Mouse (Mus musculus): ENCODE data around the gene She.
A peak's percentile ranks its signal among the peaks of the same experiment; 100 is the strongest.
"Not testable (repeated sequence)": the region's sequence is repeated elsewhere in the genome, so short reads cannot be mapped to it uniquely, and the experiment has no call there.

The She gene

GRCm38 (mm10) chr3:89863276-89863675 lies 32.1 kb downstream of the She start:
- DNase-seq (ENCODE audit: low spot score), result not testable (repeated sequence)

GRCm38 (mm10) chr3:89863716-89864509 lies 32.7 kb downstream of the She start:
- peak; percentile 86 for DNase-seq (ENCODE audit: low spot score)

GRCm38 (mm10) chr3:89865020-89865419 lies 33.9 kb downstream of the She start:
- no peak for DNase-seq (ENCODE audit: low spot score)

- no peak for DNase-seq (ENCODE audit: low spot score)
These were observed 34.6 kb downstream of the She start for GRCm38 (mm10) chr3:89865764-89866163.

- no peak for DNase-seq (ENCODE audit: low spot score)
These were observed 36.5 kb downstream of the She start for GRCm38 (mm10) chr3:89867651-89868050.

GRCm38 (mm10) chr3:89868357-89868756 lies 37.2 kb downstream of the She start:
- DNase-seq (ENCODE audit: low spot score), result no peak

- no peak for DNase-seq (ENCODE audit: low spot score)
These were observed 37.8 kb downstream of the She start for GRCm38 (mm10) chr3:89868956-89869355.

GRCm38 (mm10) chr3:89869556-89869955 lies 38.4 kb downstream of the She start:
- DNase-seq (ENCODE audit: low spot score), result no peak

- DNase-seq (ENCODE audit: low spot score), result no peak
These were observed 39.5 kb downstream of the She start for GRCm38 (mm10) chr3:89870472-89871271.

- no peak for DNase-seq (ENCODE audit: low spot score)
These were observed 40.3 kb downstream of the She start for GRCm38 (mm10) chr3:89871339-89871914.

GRCm38 (mm10) chr3:89872209-89872608 lies 41.0 kb downstream of the She start:
- DNase-seq (ENCODE audit: low spot score), result no peak

- peak; percentile 50 for DNase-seq (ENCODE audit: low spot score)
These were observed 41.5 kb downstream of the She start for GRCm38 (mm10) chr3:89872684-89873083.

GRCm38 (mm10) chr3:89874076-89874475 lies 42.9 kb downstream of the She start:
- DNase-seq (ENCODE audit: low spot score), result no peak

- DNase-seq (ENCODE audit: low spot score), result no peak
These were observed 43.9 kb downstream of the She start for GRCm38 (mm10) chr3:89875021-89875420.

- no peak for DNase-seq (ENCODE audit: low spot score)
These were observed 44.6 kb downstream of the She start for GRCm38 (mm10) chr3:89875781-89876180.

- no peak for DNase-seq (ENCODE audit: low spot score)
These were observed 45.3 kb downstream of the She start for GRCm38 (mm10) chr3:89876469-89876868.

GRCm38 (mm10) chr3:89877129-89877528 lies 46.0 kb downstream of the She start:
- DNase-seq (ENCODE audit: low spot score), result no peak

- no peak for DNase-seq (ENCODE audit: low spot score)
These were observed 47.3 kb downstream of the She start for GRCm38 (mm10) chr3:89878456-89878855.

GRCm38 (mm10) chr3:89879326-89879725 lies 48.2 kb downstream of the She start:
- peak; percentile 52 for DNase-seq (ENCODE audit: low spot score)

GRCm38 (mm10) chr3:89880036-89880851 lies 49.1 kb downstream of the She start:
- peak; percentile 62 for DNase-seq (ENCODE audit: low spot score)

- DNase-seq (ENCODE audit: low spot score), result no peak
These were observed 51.5 kb downstream of the She start for GRCm38 (mm10) chr3:89882556-89883181.
